Mouse (Mus musculus) liver, adult 2 months (tissue): ENCODE measurements around the gene Fzd5. TPM values are rescaled to one million over a fixed set of nuclear protein-coding genes. Genes with fewer than 3 reads are reported as not detected.

Source experiments
- DNase-seq: peaks from one replicate; pipeline ENCODE4 v3.0.0-alpha.2; 2011; ENCODE audit warnings: low read depth, low spot score; ENCODE audit errors: extremely low read depth
- H3K27ac ChIP-seq: fragments of 200-500 bp; replicated peaks from 2 replicates; pipeline ENCODE4 v1.5.1; 2012; ENCODE audit warnings: low read depth, mild to moderate bottlenecking, control low read depth, inconsistent platforms, low read length; ENCODE audit not compliant: insufficient read depth
- H3K27me3 ChIP-seq: fragments of 200-500 bp; 2 replicates; pipeline ENCODE4 v1.6.1; 2012; ENCODE audit warnings: mild to moderate bottlenecking, moderate library complexity, low read length, inconsistent platforms; ENCODE audit not compliant: control insufficient read depth, insufficient read depth
- H3K36me3 ChIP-seq: fragments of 200-500 bp; 2 replicates; pipeline ENCODE4 v1.6.1; 2012; ENCODE audit warnings: low read length, inconsistent platforms; ENCODE audit not compliant: control insufficient read depth, insufficient read depth
- H3K4me1 ChIP-seq: fragments of 200-500 bp; 2 replicates; pipeline ENCODE4 v1.6.1; 2011; ENCODE audit warnings: low read length; ENCODE audit not compliant: control insufficient read depth, insufficient read depth
- H3K4me3 ChIP-seq: fragments of 200-500 bp; 2 replicates; pipeline ENCODE4 v1.5.1; 2011; ENCODE audit warnings: low read depth, mild to moderate bottlenecking, control low read depth, low read length, moderate library complexity; ENCODE audit not compliant: insufficient read depth
- H3K79me2 ChIP-seq: fragments of 200-500 bp; 2 replicates; pipeline ENCODE4 v1.6.1; 2012; ENCODE audit warnings: inconsistent platforms, mild to moderate bottlenecking, low read length, moderate library complexity; ENCODE audit not compliant: control insufficient read depth, insufficient read depth
- H3K9ac ChIP-seq: fragments of 200-500 bp; 2 replicates; pipeline ENCODE4 v1.6.1; 2012; ENCODE audit warnings: low read depth, mild to moderate bottlenecking, control low read depth, inconsistent platforms, low read length
- CTCF ChIP-seq: fragments of 200-500 bp; IDR thresholded peaks from 2 replicates; pipeline ENCODE4 v1.5.1; 2011; ENCODE audit warnings: low read depth, low read length, control low read depth
- POLR2A ChIP-seq: fragments of 200-500 bp; IDR thresholded peaks from 2 replicates; pipeline ENCODE4 v1.6.1; 2011; ENCODE audit warnings: low read length, control low read depth; ENCODE audit not compliant: insufficient read depth; ENCODE audit errors: extremely low read depth
- WGBS: fragments of 180-500 bp; shearing (Covaris S2); methylation state at CpG from one replicate; pipeline ENCODE4 v1.1.7; 2018; 5-methylcytosine and 5-hydroxymethylcytosine counted together
- polyA plus RNA-seq: library from polyadenylated mRNA; depleted of rRNA; stranded (reverse); fragments of >200 nt; gene quantifications from 2 replicates; pipeline ENCODE4 v1.2.3, GENCODE M21; 2012
- total RNA-seq: library from RNA; depleted of rRNA; stranded (reverse); fragments of >200 nt; gene quantifications from 2 replicates; pipeline ENCODE4 v1.2.3, GENCODE M21; 2014

The Fzd5 gene
- total and polyA plus RNA-seq, 2 experiments, result 3.1 to 4.7 TPM

DNA sequence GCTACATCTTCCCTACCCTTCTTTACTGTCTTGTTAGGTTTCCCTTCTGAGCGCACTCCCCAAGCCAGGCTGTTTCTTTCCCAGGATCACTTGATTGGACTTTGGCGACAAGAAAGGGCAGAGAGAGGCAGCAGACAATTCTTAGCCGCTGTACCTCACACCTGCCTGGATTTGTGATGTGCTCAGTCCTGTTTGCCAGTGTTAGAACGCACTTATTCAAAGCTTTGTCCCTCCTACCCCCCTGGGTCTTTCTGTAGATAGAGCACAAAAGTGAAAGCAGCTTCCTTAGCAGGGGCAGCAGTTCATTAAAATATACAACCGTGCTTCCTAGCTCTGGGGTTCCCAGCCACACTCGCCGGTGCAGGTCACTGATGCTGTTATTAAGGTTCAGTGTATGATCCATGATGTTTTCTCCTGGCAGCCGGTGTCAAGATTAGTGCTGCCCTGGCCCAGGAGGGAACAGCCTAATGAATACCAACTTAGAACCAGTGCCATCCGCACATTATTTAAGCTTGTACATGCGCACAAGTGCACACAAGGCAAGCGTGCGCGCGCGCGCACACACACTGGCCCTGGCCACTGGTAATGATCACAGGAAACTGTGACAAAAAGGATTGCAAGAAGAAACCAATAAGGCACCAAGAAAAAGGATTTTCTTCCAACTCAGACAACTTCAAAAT is 6.1 kb downstream of the Fzd5 start:
- Histone ChIP-seq H3K9ac (no peak overlapping the region), H3K27ac (no peak overlapping the region), H3K4me3 (no peak overlapping the region), H3K27me3 (no peaks in the 10 kb centered on the region), H3K36me3 (no peaks in the 10 kb centered on the region; the same call in none of the 2 replicates), H3K4me1 (peaks cover 7% of the 10 kb centered on the region), H3K79me2 (peaks cover 15% of the 10 kb centered on the region)
- 90% methylated on average over 16 of the region's 16 CpGs for WGBS
- TF ChIP-seq CTCF (no peak), POLR2A (no peak)
- no peak for DNase-seq

DNA sequence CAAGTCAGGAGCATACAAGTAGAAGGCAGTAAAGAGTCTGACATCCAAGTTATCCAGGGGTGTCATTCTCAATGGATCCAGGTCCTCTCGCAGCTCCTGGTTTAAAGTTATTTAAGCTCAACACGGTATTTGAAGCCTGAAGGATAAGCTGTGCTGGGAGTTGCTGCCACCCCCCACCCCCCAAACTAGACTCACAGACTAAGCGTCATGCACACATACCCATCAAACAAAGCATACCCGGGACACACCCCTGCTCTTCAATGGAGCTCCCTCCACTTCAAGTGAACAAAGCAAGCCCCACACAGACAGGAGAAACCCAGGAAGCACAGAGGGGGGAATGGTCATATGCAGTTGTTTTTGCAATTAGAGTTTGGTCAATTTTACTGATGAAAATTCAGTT is 7.5 kb downstream of the Fzd5 start:
- WGBS, result 93% methylated on average over 4 of the region's 4 CpGs

DNA sequence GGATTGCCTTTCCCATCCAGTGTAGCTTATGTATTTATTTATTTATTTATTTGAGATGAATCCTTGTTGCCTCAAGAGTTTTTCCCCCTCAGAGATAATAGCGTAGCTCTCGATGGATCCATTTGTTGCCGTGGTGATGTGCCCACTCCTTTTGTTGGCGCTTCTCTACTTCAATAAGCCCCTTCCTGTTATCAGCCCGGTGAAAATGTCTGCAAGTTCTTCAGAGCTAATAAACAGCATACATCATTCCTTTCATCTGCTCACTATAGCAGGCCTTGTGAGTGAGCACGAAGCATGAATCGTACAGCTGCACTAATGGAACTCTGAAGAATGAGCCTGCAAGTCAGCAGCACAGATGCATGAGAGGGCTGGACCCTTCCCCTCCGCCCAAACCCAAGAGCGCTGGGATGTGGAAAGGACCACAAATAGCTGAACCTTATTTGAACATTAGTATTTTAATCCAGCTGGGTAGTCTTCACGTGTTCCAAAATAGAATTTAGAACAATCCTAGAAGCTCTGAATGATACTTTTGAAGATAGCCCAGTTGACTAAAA is 16.4 kb downstream of the Fzd5 start:
- H3K36me3 ChIP-seq, result peaks cover 23% of the 10 kb centered on the region; the same call in 1 of the 2 replicates
- H3K4me3 ChIP-seq, result no peak overlapping the region
- H3K27ac ChIP-seq, result no peak overlapping the region
- no peak overlapping the region for H3K9ac ChIP-seq
- H3K79me2 ChIP-seq, result no peaks in the 10 kb centered on the region
- H3K4me1 ChIP-seq, result peaks cover 4% of the 10 kb centered on the region; the same call in 1 of the 2 replicates
- DNase-seq, result no peak
- 90% methylated on average over 10 of the region's 10 CpGs for WGBS
- no peaks in the 10 kb centered on the region for H3K27me3 ChIP-seq
- TF ChIP-seq CTCF (no peak), POLR2A (no peak)

More for the DNA sequence above, 7.5 kb downstream of the Fzd5 start:
- H3K27me3 ChIP-seq, result no peaks in the 10 kb centered on the region
- peaks cover 6% of the 10 kb centered on the region for H3K79me2 ChIP-seq
- H3K36me3 ChIP-seq, result peaks cover 4% of the 10 kb centered on the region
- DNase-seq, result no peak
- H3K27ac ChIP-seq, result no peak overlapping the region
- no peaks in the 10 kb centered on the region for H3K4me1 ChIP-seq
- no peak overlapping the region for H3K9ac ChIP-seq
- TF ChIP-seq POLR2A (no peak), CTCF (no peak)
- H3K4me3 ChIP-seq, result no peak overlapping the region

DNA sequence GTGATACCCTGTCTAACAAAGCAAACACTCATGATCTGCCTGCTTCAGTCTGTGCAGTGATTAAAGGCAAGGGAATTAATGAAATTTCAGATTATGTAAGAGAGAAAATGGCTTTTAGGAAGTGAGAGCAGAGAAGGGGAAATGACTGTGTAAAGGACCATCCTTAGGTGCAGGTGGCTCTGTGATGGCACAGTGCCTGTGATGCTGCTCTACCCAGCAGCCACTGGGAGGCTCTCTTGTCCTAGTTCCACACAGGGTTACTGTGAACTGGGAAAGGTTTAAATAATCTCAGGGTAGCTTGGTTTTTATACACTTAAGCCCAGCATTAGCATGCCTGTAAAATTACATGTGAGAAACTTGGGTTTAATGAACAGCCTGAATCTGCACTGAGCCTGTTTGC is 20.0 kb downstream of the Fzd5 start:
- Histone ChIP-seq H3K27me3 (no peaks in the 10 kb centered on the region), H3K27ac (no peak overlapping the region), H3K9ac (no peak overlapping the region), H3K79me2 (no peaks in the 10 kb centered on the region; the same call in 1 of the 2 replicates), H3K4me1 (peaks cover 4% of the 10 kb centered on the region; the same call in 1 of the 2 replicates), H3K4me3 (no peak overlapping the region), H3K36me3 (peaks cover 16% of the 10 kb centered on the region)
- TF ChIP-seq CTCF (peak; percentile 87), POLR2A (no peak)
- DNase-seq, result peak; percentile 46

DNA sequence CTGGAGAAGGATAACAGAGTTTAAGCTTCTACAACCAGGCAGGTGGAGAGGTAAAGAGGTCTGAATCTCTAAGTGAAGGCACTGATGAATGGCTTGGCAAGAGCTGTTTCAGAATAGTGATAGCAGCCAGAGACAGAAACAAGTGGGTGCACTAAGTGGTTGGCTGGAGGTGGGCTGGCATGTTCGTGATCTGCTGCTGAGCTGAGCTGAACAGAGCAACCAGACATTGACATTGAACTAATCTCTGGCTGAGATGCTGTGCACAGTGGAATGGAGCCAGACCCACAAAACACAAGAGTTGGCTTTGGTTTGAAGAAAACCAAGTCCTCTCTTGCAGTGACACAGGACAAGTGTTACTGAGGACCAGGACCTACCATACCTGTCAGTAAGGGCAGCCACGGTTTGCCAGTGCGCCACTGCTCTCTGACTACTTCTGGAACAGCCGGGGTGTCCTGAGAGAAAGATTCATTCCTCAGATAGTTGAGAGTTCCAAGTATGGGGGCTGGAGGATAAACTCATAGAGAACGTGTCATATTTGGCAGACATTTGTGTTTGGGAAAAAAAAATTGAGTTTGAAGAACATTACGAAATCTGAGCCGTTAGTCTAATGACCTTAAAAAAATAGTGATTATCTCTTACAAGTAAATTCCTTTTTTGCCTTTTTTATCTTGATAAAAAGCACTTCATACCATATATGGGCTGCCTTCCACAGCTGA is 20.8 kb downstream of the Fzd5 start:
- H3K9ac ChIP-seq, result no peak overlapping the region
- peak; percentile 64 for DNase-seq
- H3K4me1 ChIP-seq, result peaks cover 4% of the 10 kb centered on the region; the same call in 1 of the 2 replicates
- no peaks in the 10 kb centered on the region for H3K27me3 ChIP-seq
- H3K4me3 ChIP-seq, result no peak overlapping the region
- H3K79me2 ChIP-seq, result no peaks in the 10 kb centered on the region; the same call in 1 of the 2 replicates
- TF ChIP-seq CTCF (no peak), POLR2A (no peak)
- peaks cover 13% of the 10 kb centered on the region for H3K36me3 ChIP-seq
- H3K27ac ChIP-seq, result no peak overlapping the region
- 42% methylated on average over 7 of the region's 7 CpGs for WGBS

DNA sequence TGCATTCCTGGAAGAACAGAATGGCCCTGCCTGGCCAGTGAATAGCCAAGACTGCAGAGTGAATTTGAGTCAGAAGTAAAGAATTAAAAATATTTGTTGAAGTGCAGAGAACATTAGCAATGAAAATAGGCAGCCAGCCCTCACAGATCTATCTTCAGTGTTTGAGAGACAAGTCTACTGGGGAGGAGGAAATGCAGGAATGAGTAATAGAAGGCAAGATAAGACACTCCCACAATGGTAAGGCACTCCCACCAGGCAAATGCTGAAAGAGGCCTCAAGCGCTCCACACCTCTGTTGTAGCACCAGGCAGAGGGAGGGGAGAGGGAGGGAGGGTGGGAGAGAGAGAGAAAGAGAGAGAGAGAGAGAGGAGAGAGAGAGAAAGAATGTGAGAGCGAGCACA is 22.1 kb downstream of the Fzd5 start:
- Histone ChIP-seq H3K36me3 (peaks cover 12% of the 10 kb centered on the region), H3K9ac (no peak overlapping the region), H3K27ac (no peak overlapping the region), H3K79me2 (no peaks in the 10 kb centered on the region; the same call in 1 of the 2 replicates), H3K27me3 (no peaks in the 10 kb centered on the region), H3K4me1 (peaks cover 2% of the 10 kb centered on the region; the same call in 1 of the 2 replicates), H3K4me3 (no peak overlapping the region)
- 92% methylated on average over 2 of the region's 2 CpGs for WGBS
- TF ChIP-seq CTCF (no peak), POLR2A (no peak)
- DNase-seq, result no peak
